Mouse (Mus musculus): ENCODE data around the gene C130026I21Rik.
"Not testable (repeated sequence)": the region's sequence is repeated elsewhere in the genome, so short reads cannot be mapped to it uniquely, and the experiment has no call there.

GRCm38 (mm10) chr1:84957713-84958112 lies 312.7 kb downstream of the C130026I21Rik start:
- not testable (repeated sequence) for TF ChIP-seq CTCF (conservative IDR thresholded peaks at IDR 0.05; ENCODE audit: insufficient read depth, insufficient read length, low read depth, low read length); POLR2A (IDR thresholded peaks at IDR 0.05; ENCODE audit: low read depth, low read length)

Measured in kidney, adult 2 months (tissue).